Mouse (Mus musculus) heart, postnatal 0 days (tissue): Measurements from ENCODE around the gene Bcl11a.

Experiments used
- CTCF ChIP-seq: IDR thresholded peaks from 2 replicates; pipeline ENCODE4 v1.5.1; 2016; ENCODE audit warnings: antibody characterized with exemption, control low read depth, low read depth
- EP300 ChIP-seq: IDR thresholded peaks from 2 replicates; pipeline ENCODE4 v1.6.1; 2016; ENCODE audit warnings: antibody characterized with exemption, low read depth

DNA sequence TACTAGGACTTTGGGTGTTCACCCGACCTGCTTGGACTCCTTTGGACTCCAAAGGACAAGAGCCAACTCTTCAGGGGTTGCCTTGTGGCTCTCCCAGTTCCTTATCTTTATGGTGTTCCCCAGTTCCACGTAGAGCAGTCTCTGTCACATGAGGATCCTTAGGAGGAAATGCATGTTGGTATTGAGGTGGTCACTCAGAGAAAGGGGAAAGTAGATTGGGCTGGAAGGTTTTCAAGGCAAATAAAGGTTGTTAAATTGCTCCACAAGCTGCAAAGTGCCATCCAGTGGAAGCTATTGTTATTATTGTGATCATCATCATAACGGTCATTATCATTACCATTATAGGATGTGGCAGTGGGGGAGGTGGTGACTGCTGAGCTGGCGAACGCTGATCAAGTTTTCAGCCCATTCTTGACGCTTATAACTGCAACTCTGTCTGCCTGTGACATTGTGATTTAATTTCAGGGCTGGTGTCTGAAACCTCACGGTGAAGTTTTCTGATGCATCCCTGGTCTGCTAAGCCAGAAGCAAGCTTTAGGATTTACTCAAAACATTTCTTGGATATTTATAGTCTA lies 52.4 kb downstream of the Bcl11a start:
- TF ChIP-seq CTCF (no peak), EP300 (no peak)
